Mouse (Mus musculus) embryonic stem cell, embryonic (primary cell): ENCODE results near the gene Smc6.

Experiments used
- CTCF ChIA-PET, 4 experiments: fragments of 300-600 bp in 2 of 4; fragments of 350-600 bp in 2 of 4; sonication (Branson Sonifier 250); formaldehyde crosslinking; loops; one replicate each; lab custom pipeline; 2022; ENCODE audit warnings: inconsistent platforms in 2 of 4; lab: Charles Lee
- POLR2A ChIA-PET, 4 experiments: fragments of 300-600 bp in 2 of 4; fragments of 350-600 bp in 2 of 4; sonication (Branson Sonifier 250); formaldehyde crosslinking; loops; one replicate each; lab custom pipeline; 2022; ENCODE audit warnings: antibody characterized with exemption in 4 of 4, inconsistent platforms in 1 of 4; lab: Charles Lee

The Smc6 gene

DNA sequence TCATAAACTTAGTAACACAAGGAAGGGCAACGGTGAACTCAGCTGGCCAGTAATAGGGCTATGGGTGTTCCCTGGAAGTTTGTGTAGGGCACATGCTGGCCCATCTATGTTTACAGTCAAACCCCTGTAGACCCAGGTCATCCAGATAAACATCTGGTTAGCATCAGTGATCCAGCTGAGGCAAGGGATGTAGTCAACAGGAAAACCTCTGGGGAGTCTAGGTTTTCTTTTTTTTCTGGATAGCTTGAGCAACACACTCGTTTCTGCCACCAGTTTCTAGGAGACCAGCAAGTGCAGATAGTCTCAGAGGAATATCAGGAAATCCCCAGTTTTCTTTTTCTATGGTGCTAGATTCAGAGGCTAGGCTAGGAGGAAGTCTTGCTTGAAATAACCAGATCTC lies 80.3 kb downstream of the Smc6 start:
- POLR2A ChIA-PET, result no interaction called here
- CTCF ChIA-PET, result no interaction called here

DNA sequence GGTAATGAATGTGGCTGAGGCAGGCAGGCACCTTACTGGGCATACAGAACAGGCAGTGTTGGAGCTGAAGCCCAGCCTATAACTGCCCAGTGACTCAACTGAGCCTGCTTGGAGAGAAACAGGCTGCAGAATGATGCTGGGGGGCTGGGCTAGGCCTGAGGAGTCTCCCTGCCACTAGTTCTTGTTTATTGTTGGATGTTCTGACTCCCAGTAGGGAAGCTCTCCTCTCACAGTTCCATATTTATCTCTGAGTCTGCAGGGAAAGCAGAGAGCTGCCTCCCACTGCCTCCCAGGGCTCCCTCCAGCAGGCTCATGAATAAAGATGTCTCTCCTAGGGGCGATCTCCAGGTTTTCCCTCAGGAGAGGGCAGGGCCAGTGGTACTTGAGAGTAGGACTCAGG lies 82.7 kb downstream of the Smc6 start:
- ChIA-PET CTCF (no interaction called here), POLR2A (no interaction called here)

DNA sequence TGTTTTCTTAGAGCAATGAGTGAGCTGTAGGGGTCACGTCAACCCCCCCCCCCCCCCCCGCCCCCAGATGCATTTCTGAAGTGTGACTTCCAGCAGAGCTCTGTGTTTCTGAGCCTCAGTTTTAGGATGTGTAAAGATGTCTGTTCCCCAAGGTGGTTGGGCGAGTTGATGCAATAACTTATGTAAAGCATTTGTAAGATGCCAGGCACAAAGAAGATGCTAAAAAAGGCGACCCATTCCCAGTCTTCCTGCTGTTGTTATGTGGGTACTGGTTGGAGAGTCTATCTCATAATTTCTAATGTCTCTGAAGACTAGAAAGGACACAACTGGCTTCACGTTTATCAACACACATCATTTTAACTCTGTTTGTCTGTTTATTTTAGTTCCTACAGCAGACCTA lies 84.2 kb downstream of the Smc6 start:
- ChIA-PET CTCF (interaction anchor here (0.7 to 2.1 kb wide), 7 partner anchors 13 to 966 kb away, joined by 3 to 9 read pairs (median 5); no protein-coding TSS in a partner anchor), POLR2A (no interaction called here)

GRCm38 (mm10) chr12:11350895-11351294 lies 85.2 kb downstream of the Smc6 start:
- CTCF ChIA-PET, result interaction anchor here (0.5 to 2.1 kb wide), 38 partner anchors 8 to 1881 kb away, joined by 3 to 14 read pairs (median 4); partner anchors contain the start of gene Vsnl1 (in 1 of the 4)
- POLR2A ChIA-PET, result interaction anchor here in 2 of 4 experiments (0.7 to 0.9 kb wide), 2 partner anchors 128 to 276 kb away, joined by 5 to 6 read pairs; no protein-coding TSS in a partner anchor

- ChIA-PET CTCF (interaction anchor here in 1 of 4 experiments (0.7 to 1.7 kb wide), 2 partner anchors 12 to 125 kb away, joined by 3 to 9 read pairs; no protein-coding TSS in a partner anchor), POLR2A (no interaction called here)
Observed at GRCm38 (mm10) chr12:11362435-11362834, 96.7 kb downstream of the Smc6 start.

DNA sequence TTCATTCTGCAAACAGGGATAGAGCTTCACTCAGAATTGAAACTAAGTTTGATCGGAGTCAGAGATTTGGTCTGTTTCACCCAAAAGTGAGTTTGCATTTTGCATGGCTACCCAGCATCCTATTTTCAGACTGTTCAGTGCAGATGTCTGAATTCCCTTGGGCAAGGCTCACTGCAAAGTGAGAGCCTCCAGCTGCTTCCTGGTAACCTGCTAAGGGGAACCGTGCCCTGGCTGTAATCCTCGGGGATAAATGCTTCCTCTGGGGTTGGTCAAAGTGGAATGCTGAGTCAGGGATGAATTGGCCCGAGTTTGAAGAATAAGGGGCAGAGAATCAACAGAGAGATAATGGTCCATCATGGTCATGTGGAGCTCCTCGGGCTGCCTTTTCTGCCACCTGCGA lies 99.2 kb downstream of the Smc6 start:
- POLR2A ChIA-PET, result no interaction called here
- CTCF ChIA-PET, result interaction anchor here in 1 of 4 experiments (1.3 kb wide), 1 partner anchor 14 kb away, joined by 4 read pairs; no protein-coding TSS in a partner anchor

DNA sequence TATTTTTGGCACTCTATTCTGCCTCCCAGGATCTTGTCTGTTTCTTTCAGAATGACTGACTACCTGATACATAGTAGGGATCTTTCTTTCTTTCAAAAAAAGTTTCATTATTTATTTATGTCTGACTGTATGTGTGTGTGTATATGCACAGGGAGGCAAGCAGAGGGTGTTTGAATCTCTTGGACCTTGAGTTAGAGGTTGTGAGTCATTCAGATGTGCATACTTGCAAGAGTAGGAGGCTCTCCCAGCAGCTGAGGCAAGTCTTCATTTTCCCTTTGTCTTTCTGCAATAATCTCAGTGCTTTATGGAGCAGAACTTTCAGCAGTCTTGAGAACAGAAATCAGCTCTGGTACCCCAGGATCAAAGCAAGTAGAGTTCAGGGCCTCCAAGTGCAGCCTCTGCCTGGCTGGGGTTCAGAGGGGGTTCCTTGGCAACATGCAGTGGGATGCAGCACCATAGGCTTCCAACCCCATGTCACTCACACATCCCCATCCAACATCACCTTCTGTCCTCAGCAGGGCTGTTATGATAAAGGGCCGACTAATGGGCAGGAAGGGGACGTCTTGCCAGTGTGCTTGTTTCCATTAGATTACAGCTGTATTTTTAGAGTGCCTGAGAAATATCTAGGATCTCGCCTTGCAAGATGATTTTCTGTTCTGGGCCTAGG lies 101.5 kb downstream of the Smc6 start:
- ChIA-PET POLR2A (no interaction called here), CTCF (interaction anchor here in 1 of 4 experiments (1.5 kb wide), 1 partner anchor 16 kb away, joined by 4 read pairs; no protein-coding TSS in a partner anchor)
